Mouse (Mus musculus): ENCODE measurements around the gene Slc30a2. TPM values are rescaled to one million over a fixed set of nuclear protein-coding genes. Genes with fewer than 3 reads are reported as not detected.

Gene Slc30a2
- polyA plus RNA-seq, 1 experiment = 27.4 TPM

DNA sequence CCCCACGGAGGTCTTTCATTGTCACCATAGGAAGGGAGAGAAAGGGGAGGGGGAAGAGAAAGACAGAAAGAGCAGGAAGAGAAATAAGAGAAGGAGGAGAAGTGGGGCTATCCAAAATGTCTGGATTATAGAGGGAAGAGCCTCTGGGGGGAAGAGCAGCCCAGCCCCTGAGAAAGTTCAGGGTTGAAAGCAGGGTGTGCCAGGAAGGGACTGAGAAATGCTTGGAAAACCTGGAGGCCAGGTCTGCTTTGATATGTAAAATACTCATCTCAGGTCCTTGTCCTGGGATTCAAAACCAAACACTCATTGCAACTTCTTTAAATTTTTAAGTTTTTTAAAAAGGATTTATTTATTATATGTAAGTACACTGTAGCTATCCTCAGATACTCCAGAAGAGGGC lies 48.7 kb downstream of the Slc30a2 start:
- no peak for DNase-seq (ENCODE audit: low read depth, low spot score)
- 88% methylated on average over 1 of the region's 1 CpGs for WGBS

DNA sequence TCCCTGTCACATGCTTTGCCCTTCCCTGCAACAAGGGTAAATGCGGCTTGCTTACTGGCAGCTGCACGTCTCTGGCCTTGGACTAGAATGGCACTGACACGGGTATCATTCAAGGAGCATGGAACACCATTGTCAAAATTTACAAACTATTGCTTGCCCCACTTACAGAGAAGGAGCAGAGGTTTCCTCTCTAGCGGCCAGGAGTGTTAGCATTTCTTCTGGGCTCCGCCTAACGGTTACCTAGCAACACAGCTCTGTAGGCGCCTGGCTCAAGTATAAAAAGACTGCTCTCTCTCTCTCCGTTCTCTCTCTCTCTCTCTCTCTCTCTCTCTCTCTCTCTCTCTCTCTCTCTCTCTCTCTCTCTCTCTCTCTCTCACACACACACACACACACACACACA lies 49.6 kb downstream of the Slc30a2 start:
- DNase-seq (ENCODE audit: low read depth, low spot score) = no peak
- WGBS = 15% methylated on average over 8 of the region's 8 CpGs

DNA sequence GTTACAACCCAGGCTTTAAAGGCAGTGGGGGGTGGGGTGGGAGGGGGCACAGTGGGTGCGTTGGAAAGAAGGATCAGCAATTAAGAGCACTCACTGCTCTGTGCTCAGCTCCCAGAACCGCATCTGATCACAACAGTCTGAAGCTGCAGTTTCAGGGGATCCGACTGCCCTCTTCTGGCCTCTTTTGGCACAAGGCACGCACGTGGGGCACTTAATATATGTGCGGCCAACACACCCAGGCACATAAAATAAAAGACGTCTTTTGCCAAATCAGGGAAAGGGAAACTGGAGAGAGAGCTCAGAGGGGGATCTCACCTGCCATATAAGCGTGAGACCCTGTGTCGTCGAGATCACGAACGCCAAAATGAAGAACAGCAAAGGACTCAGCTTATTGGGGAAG lies 50.0 kb downstream of the Slc30a2 start:
- DNase-seq (ENCODE audit: low read depth, low spot score) = no peak
- WGBS = 21% methylated on average over 12 of the region's 12 CpGs

DNA sequence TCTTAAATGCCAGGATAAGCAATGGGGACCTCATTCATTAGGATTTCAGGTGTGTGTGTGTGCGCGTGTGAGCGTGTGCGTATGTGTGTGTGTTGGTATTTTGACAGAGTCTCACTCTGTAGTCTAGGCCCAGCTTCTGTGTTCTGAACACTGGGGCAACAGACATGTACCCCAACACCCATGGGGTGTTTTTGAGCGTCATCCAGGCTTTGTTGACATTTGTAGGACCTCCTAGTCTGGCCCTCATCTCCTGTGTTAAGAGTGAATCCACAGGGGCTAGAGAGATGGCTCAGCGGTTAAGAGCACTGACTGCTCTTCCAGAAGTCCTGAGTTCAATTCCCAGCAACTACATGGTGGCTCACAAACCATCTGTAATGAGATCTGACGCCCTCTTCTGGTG lies 52.2 kb downstream of the Slc30a2 start:
- 89% methylated on average over 7 of the region's 7 CpGs for WGBS

DNA sequence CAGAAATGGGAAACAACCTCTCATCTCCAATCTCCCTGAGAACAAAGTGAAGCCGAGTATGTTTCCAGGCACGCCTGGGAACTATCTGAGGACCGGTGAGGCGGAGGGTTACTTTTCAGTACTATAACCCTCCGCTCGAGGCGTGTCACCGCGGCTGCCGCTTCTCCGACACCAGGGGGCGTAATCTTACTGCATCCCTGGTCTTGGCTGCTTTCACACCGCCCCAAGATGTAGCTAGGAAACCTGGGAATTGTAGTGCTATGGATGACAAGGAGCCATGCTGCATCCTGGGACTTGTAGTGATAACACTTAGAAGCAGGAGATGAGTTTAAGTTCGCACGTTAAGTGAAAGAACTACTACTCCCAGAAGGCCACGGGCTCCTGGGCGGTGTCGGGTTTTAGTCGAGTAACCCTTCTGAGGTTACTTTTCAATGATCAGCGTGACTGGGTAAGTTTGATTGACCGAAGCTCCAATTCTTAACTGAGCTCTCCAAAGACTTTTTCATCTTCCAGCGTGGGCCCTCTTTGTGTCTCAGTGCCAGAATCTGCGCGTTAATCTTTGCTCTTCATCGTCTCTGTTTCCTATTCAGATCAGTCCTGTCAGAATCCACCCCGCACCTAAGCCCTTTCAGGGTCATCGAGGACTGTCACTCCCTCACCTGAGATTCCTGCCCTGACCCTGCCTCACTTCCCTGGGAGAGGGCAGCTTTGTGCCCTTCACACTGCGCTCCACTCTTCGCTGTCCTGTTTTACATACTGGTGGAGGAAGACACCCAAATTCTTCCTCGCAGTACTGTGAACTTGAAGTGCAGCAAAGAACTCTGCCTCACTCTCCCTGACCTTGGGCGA lies 53.2 kb downstream of the Slc30a2 start, which contains the start of gene Pafah2:
TSS of gene Pafah2 (plus strand) at position 344 of the 849 bp plus-strand sequence.
- DNase-seq (ENCODE audit: low read depth, low spot score) = peak; percentile 94
- under 1% methylated on average over 31 of the region's 31 CpGs for WGBS

More for the DNA sequence above, 52.2 kb downstream of the Slc30a2 start:
- no peak for DNase-seq (ENCODE audit: low read depth, low spot score)

DNA sequence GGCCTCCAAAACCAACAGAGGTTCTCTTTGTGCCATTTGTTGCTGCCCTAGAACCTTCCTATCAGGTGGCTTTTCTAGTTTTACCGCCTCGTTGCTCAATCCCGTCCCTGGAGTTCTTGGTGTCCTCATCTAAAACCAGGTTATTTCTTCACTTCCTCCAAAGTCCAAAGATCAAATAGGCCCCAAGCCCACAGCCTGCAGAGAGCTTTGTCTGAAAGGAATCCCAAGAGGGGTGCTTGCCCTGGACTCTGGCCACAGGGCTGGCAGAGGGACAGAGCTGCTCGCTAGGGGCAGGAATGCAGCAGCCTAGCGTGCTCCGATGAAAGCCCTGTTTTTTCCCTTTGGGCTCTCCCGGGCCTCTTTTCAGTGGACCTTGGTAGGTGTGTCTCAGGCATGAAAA lies 54.1 kb downstream of the Slc30a2 start:
- DNase-seq (ENCODE audit: low read depth, low spot score) = peak; percentile 65
- WGBS = 5% methylated on average over 7 of the region's 7 CpGs

DNA sequence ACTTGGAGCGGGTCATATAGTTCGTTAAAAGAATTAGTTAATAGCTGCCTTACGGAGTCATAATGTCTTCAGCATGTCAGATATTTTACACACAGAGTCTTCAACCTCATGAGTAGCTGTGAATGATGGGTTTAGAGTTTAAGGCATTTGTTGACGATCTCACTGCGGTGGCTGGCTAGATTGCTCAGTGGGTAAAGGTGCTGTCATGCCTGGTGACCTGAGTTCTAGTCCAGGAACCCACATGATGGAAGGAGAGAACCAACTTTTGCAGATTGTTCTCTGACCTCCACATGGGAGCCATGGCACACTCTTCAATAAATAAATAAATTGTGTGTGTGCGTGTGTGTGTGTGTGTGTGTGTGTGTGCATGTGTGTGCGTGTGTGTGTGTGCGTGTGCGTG lies 54.8 kb downstream of the Slc30a2 start:
- no peak for DNase-seq (ENCODE audit: low read depth, low spot score)
- 59% methylated on average over 9 of the region's 9 CpGs for WGBS

DNA sequence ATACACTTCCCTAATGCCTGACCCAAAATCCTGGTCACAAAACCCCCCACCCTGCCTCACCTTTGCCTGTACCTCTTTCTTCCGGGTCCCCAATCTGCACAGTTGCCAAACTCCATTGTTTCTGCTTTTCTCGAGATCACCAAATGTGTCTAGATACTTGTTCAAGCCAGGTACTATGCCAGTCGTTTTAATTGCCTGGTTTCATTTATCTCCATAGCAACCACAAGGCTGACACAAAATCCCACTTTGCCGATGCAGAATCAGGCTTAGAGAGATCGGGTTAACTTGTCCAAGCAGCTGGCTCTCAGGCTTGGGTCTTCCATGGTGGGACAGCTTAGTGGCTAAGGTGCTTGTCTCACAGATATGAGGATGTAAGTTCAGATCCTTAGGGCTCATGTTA lies 57.2 kb downstream of the Slc30a2 start:
- 28% methylated on average over 5 of the region's 5 CpGs for WGBS

DNA sequence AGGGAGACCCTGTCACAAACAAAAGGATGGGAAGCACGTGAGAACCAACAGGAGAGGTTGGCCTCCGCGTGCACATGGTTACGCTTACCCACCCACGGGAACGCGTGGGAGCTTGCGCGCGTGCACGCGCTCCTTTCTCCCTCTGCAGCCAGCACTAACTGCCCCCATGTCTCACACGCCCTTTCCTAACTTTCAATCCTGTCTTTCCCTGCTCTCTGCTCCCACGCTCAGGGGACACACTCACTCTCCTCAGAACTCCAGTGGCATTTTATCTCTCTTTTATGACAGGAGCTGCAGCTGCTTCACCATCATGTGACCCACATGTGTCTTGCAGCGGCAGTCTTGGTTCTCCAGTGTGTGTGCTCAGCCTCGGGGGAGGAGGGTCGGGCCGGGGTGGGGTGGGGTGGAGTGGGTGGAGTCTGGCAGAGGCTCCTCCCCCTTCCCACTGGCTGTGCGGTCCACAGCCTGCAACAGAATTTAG lies 58.2 kb downstream of the Slc30a2 start:
- WGBS = 1% methylated on average over 19 of the region's 19 CpGs
- no peak for DNase-seq (ENCODE audit: low read depth, low spot score)

More for the DNA sequence above, 57.2 kb downstream of the Slc30a2 start:
- DNase-seq (ENCODE audit: low read depth, low spot score) = no peak

DNA sequence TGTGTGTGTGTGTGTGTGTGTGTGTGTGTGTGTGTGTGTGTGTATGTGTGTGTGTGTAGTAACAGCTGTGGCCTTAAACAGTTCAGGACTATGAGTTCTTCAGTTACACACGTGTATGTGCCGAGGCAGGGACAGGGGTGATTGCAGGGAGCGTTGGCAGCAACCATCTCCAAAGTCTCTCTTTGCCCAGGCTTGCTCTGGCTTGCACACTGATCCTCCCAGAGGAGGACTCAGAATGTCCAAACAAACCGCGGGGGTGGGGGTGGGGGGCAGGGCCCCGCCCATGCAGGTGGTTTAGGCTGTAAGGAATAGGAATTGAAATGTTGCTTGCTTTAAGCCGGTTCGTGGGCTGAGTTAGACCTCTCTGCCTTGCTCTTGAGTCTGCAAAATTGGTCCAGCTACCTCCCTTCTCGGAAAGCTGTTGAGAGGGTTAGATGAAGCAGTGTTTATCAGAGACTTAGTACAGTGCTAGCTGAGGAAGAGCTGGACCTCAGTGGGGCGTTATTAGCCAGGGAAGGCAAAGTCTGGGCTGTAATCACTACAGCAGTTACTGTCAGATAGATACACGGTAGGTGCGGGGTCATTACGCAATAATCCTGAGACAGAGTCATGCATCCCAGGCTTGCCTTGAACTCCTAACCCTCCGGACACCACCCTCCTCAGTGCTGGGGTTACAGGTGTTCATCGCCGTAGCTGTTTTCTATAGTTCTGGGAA lies 59.0 kb downstream of the Slc30a2 start:
- DNase-seq (ENCODE audit: low read depth, low spot score) = no peak
- WGBS = 23% methylated on average over 16 of the region's 16 CpGs

DNA sequence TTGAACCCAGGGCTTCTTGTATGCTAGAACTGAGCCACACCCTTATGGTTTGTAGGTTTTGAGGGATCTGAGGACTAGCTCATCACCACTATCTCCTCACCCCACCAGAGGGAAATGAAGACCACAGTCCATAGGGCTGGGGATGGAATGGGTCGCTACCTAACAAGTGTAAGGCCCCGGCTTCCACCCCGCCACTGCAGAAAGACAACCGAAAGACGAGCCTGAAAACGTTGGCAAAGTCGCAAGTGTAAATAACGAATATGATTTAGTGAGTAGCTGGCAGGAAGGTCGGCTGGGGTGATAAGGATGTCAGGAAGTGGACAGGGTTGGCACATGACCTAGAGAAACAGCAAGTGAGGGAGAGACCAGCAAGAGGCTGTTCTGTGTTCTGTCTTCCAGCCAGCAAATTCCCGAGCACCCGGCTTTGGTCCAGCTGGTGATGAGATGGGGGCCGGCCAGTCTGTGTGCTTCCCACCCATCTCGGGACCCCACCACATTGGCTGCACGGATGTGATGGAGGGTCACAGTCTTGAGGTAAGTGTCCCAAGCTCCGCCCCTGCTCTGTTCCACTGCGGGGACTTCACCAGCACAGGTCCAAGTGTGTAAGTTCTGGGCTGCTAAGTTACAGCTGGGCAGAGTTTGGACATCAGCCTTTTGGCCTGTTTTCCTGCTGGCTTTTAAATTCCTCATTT lies 59.7 kb downstream of the Slc30a2 start:
- 37% methylated on average over 16 of the region's 16 CpGs for WGBS
- DNase-seq (ENCODE audit: low read depth, low spot score) = no peak

DNA sequence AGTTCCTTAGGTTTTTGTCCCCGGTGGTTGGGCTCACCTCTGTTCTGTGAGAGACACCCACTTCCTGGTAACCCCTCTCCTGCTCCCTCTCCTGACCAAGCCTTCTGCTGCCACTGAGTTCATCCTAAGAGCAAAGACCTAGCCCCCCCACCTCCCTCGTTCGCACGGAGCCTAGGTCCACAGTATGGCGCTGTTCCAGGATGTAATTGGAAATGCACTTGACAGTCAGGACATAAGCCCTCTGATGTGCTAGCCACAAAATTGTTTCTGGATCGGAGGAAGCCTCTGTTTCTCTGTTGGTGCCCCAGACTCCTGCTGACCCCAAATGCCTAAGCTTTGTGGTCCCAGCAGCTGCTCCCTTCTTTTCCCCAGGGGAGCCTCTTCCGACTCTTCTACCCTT lies 60.7 kb downstream of the Slc30a2 start:
- DNase-seq (ENCODE audit: low read depth, low spot score) = no peak
- 74% methylated on average over 7 of the region's 7 CpGs for WGBS

Other genes with a start within 250 kb of the Slc30a2 start
- 97.7 and 132 TPM in 2 replicates for gene Cd52, start 248.1 kb upstream of the Slc30a2 start, polyA plus RNA-seq (2012; rRNA removed)
- 4.7 and 5.0 TPM in 2 replicates for gene Ubxn11, start 240.6 kb upstream of the Slc30a2 start, polyA plus RNA-seq (2012; rRNA removed)
- gene Sh3bgrl3, start 214.4 kb upstream of the Slc30a2 start, polyA plus RNA-seq (2012; rRNA removed) = 651 and 734 TPM in 2 replicates
- 12.7 and 22.2 TPM in 2 replicates for gene Cep85, start 156.1 kb upstream of the Slc30a2 start, polyA plus RNA-seq (2012; rRNA removed)
- gene Gm7534, start 140.2 kb upstream of the Slc30a2 start, polyA plus RNA-seq (2012; rRNA removed) = not detected in 2 replicates
- gene Catsper4, start 115.8 kb upstream of the Slc30a2 start, polyA plus RNA-seq (2012; rRNA removed) = 1.4 and 1.5 TPM in 2 replicates
- 30.7 and 41.9 TPM in 2 replicates for gene Cnksr1, start 104.8 kb upstream of the Slc30a2 start, polyA plus RNA-seq (2012; rRNA removed)
- not detected in 2 replicates for gene E130218I03Rik, start 99.5 kb upstream of the Slc30a2 start, polyA plus RNA-seq (2012; rRNA removed)
- gene Zfp593, start 97.6 kb upstream of the Slc30a2 start, polyA plus RNA-seq (2012; rRNA removed) = 7.6 and 9.1 TPM in 2 replicates
- not detected in 2 replicates for gene Gm30191, start 96.2 kb upstream of the Slc30a2 start, polyA plus RNA-seq (2012; rRNA removed)
- gene Grrp1, start 89.1 kb upstream of the Slc30a2 start, polyA plus RNA-seq (2012; rRNA removed) = 5.5 and 6.4 TPM in 2 replicates
- 4.7 and 7.2 TPM in 2 replicates for gene Pdik1l, start 55.3 kb upstream of the Slc30a2 start, polyA plus RNA-seq (2012; rRNA removed)
- 0.10 and 0.27 TPM in 2 replicates for gene Trim63, start 28.1 kb upstream of the Slc30a2 start, polyA plus RNA-seq (2012; rRNA removed)
- 1.7 and 1.9 TPM in 2 replicates for gene Extl1, start 40.7 kb downstream of the Slc30a2 start, polyA plus RNA-seq (2012; rRNA removed)
- 32.1 and 41.9 TPM in 2 replicates for gene Pafah2, start 53.1 kb downstream of the Slc30a2 start, polyA plus RNA-seq (2012; rRNA removed)
- gene Stmn1, start 125.1 kb downstream of the Slc30a2 start, polyA plus RNA-seq (2012; rRNA removed) = 40.1 and 45.3 TPM in 2 replicates
- gene Paqr7, start 153.5 kb downstream of the Slc30a2 start, polyA plus RNA-seq (2012; rRNA removed) = 9.6 and 21.6 TPM in 2 replicates
- 3.4 and 4.2 TPM in 2 replicates for gene Aunip, start 167.8 kb downstream of the Slc30a2 start, polyA plus RNA-seq (2012; rRNA removed)
- gene Mtfr1l, start 192.2 kb downstream of the Slc30a2 start, polyA plus RNA-seq (2012; rRNA removed) = 56.1 and 82.9 TPM in 2 replicates
- 5.3 and 5.4 TPM in 2 replicates for gene Selenon, start 209.0 kb downstream of the Slc30a2 start, polyA plus RNA-seq (2012; rRNA removed)